Mouse (Mus musculus): ENCODE results near the gene Dqx1.

Gene Dqx1

GRCm38 (mm10) chr6:83107566-83108400 lies 50.1 kb downstream of the Dqx1 start:
- DNase-seq (ENCODE audit: low spot score in 2 of 2) = peak; percentile 69 to 73

DNA sequence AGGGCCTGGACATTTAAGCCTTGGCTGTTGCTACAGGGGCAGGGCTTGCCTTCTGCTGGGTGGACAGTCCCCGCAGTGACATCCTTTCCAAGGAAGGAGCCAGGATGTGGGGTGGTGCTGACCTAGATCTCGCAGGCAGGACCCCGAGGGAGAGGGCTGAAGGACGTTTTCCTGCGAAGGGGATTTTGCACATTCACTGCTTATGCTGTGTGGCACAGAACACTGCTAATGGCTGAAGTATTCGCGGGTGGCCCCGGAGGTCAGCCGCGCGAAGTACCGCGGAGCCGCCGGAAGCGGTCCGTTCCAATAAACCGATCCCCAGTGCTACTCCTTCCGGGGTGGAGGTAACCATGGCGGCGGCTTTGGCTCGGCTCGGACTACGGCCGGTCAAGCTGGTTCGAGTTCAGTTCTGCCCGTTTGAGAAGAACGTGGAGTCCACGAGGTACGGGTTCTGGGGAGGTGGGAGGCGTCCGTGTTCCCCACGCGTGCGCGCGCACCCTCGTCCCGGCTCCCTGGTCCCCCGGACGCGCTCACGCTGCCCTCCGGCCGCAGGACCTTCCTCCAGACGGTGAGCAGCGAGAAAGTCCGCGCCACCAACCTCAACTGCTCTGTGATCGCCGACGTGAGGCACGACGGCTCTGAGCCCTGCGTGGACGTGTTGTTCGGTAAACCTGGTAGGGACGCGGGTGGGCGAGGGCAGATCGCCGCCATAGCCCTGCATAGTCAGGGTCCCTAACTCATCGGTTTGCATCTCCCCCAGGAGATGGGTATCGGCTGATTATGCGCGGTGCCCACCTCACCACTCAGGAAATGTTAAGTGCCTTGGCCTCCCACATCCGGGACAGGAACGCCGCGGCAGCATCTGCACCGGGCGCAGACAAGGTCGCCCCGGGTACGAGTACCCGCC lies 51.4 kb downstream of the Dqx1 start, which contains the start of gene Mrpl53:
Gene Mrpl53, plus strand, starts transcription at position 279 of the 907 bp plus-strand sequence.
- peak; percentile 82 to 83 for DNase-seq (ENCODE audit: low spot score in 2 of 2)

GRCm38 (mm10) chr6:83111510-83112136 lies 54.0 kb downstream of the Dqx1 start:
- DNase-seq (ENCODE audit: low spot score in 2 of 2) = no peak

GRCm38 (mm10) chr6:83115011-83115671 lies 57.5 kb downstream of the Dqx1 start, which contains the start of gene Mogs:
Gene Mogs, plus strand, starts transcription at chr6:83115496.
- peak; percentile 91 for DNase-seq (ENCODE audit: low spot score in 2 of 2)

DNA sequence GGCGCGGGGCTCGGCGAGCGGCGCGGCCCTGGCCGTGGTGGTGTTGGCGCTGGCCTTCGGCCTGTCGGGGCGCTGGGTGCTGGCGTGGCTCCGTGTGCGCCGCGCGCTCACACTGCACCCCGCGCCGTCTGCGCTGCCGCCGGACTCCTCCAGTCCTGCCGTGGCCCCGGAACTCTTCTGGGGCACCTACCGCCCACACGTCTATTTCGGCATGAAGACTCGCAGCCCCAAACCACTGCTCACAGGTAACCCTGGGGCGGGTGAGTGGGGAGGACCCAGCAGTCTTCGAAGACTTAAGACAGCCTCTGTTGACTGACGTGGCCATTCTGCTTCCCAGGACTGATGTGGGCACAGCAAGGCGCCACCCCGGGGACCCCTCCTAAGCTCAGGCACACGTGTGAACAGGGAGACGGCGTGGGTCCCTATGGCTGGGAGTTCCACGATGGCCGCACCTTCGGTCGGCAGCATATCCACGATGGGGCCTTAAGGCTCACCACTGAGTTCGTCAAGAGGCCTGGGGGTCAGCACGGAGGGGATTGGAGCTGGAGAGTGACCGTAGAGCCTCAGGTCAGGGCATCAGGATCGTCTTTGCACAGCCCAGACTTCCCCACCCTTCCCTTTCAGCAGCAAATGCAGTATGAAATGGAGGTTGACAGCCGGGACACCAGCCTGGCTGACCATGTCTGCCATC lies 58.2 kb downstream of the Dqx1 start:
- no peak for DNase-seq (ENCODE audit: low spot score in 2 of 2)

DNA sequence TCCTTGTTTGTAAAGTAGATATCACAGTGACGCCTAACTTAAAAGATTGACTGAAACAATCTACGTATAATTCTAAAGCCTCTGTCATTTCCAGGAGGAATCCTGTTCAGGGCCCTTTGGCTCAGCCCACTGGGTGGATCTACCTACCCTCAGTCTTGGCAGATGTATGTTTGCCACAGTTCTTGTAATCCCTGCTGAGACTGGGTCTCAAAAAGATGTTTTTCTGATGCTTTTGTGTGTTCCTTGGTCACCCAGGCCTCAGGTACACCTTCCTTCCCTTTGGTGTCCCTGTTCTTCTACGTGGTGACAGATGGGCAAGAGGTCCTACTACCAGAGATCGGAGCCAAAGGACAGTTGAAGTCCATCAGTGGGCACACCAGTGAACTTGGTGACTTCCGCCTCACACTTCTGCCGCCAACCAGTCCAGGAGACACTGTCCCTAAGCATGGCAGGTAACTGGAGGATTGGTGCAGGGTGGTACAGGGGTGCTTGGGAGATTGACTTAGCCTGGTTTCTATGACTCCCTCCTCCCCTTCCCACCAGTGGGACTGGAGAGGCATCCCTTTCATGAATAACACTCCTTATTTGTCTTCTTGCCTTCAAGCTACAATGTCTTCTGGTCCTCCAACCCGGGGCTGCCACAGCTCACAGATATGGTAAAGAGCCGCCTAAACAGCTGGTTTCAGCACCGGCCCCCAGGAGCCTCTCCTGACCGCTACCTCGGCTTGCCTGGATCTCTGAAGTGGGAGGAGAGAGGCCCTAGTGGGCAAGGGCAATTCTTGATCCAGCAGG lies 58.9 kb downstream of the Dqx1 start:
- no peak for DNase-seq (ENCODE audit: low spot score in 2 of 2)

Measured in frontal cortex, postnatal 36 days (tissue).